Mouse (Mus musculus): ENCODE measurements around the gene 1700011L22Rik. TPM values are rescaled to one million over a fixed set of nuclear protein-coding genes. Genes with fewer than 3 reads are reported as not detected.

Gene 1700011L22Rik
- not detected in 2 replicates for polyA plus RNA-seq (2012; rRNA removed; ENCODE audit: low replicate concordance)

DNA sequence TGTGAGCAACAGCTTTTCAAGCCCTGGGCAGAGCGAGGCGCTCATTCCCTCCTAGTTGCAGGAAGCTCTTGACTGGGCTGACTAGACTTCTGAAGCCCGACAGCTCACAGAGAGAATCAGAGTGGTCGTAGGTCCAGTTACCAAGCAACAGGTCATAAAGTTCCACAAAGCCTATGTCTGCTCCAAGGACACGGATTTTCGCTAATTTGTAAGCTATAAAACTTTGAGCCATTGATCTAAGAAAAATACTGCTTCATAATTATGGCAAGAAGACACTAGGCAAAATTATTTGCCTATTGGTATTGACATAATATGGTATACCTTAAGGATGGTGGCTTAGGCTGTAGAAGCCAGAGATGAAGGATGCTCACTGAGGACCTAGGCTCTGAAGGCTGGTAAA is at the start of gene 1700011L22Rik:
1700011L22Rik (minus strand) TSS at position 101 of the 400 bp plus-strand sequence.

GRCm38 (mm10) chr8:79294610-79295275 is 46.4 kb upstream of the 1700011L22Rik start, which contains the start of gene Mmaa:
Gene Mmaa, minus strand, starts transcription at chr8:79294937.

Other genes with a start within 250 kb of the 1700011L22Rik start
- 7.7 and 10.2 TPM in 2 replicates for gene Zfp827, start 220.1 kb downstream of the 1700011L22Rik start, polyA plus RNA-seq (2012; rRNA removed; ENCODE audit: low replicate concordance)
- gene Mmaa, start 46.4 kb upstream of the 1700011L22Rik start, polyA plus RNA-seq (2012; rRNA removed; ENCODE audit: low replicate concordance): 3.8 and 11.7 TPM in 2 replicates
- 41.1 and 56.4 TPM in 2 replicates for gene Smad1, start 150.9 kb upstream of the 1700011L22Rik start, polyA plus RNA-seq (2012; rRNA removed; ENCODE audit: low replicate concordance)

Data from mammary gland, adult 2 months (tissue).